Mouse (Mus musculus) urinary bladder, postnatal 10 days (tissue): ENCODE data around the gene Ptprt.

Experiments
- DNase-seq: peaks from one replicate; pipeline ENCODE4 v3.0.0; 2022; ENCODE audit warnings: low spot score

The Ptprt gene

DNA sequence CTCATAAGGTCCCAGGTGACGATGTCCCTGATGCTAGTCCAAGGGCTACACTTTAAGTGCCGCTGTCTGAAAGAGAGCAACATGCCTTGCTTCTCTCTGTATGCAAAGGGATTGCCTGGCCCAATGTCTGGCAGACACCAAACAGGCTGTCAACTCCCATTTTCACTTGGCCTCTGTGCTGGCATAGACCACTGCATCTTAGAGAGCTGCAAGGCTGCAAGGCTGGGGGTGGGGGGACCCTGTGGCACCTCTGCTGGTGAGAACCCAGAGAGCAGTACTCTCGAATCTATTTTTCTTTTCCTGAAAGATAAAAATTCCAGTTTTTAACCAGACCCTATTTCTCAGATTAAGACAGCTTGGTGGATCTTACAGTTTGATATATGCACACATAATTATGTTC, 69.6 kb downstream of the Ptprt start:
- no peak for DNase-seq

DNA sequence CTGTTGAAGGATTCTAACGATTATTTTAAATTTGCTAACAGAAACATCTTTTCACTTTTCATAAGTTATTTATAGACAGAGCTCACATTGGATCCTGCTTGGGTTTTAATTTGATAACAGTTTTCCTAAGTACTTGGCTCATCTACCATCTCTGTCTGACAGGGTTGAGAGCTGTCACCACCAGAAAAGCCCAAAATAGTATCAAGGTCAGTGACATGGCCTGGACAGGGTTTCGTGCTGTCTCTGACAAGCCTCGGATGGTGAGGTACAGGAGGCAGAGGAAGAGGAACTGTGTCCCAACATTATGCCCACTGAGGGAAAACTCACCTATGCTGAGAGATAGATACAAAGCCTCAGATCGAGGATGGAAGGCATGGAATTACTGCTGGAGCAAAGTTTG, 79.3 kb downstream of the Ptprt start:
- no peak for DNase-seq

DNA sequence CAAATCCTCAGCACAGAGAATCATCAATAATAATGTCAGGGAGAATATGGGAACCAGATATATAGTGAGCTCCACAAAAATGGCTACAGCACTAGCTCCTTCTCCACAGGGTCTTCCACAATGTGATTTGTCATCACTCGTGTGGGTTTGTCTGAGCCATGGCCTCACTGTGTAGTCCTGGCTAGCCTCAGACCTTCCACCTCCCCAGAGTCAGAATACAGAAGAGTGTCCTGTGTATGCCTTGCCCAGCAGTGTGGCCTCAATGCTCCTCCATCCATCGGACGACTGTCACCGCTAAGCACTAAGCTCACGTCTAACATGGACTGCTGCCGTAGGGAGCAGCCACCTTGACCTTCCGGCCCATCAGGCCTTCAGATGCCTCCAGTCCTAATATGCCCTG, 83.1 kb downstream of the Ptprt start:
- DNase-seq, result no peak

DNA sequence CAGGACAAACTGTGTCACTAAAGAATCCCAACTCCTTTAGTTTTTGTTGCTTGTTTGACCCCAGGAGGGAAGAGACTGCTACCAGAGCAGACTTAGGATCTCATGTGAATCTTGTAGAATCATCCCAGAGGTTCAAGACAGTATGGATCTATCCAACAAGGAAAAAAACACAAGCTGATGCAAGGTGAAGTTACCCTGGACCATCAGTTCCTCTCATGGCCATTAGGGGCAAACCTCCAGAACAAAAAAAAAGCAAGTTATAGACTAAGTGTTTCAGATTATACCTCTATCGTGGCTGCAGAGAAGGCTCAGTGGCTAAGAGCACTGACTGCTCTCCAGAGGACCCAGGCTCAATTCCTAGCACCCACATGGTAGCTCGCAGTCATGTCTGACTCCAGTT, 88.1 kb downstream of the Ptprt start:
- no peak for DNase-seq

DNA sequence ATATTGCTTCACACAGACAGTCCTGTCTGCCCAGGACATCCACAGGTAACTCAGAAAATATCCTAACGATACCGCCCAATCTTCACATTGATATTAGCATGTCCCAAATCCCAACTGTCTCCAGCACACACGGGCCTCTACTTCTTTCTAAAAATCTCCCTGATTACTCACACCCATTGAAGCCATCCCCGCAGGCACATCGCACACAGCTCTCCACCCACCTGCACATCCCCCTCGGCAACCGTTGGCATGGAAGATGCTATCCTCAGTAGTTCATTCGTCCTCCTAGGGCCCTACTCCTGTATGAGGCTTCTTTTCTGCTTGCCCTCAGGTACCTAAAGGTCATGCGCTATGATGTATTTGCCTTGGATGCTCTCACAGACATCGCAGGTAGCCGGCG, 89.9 kb downstream of the Ptprt start:
- no peak for DNase-seq

DNA sequence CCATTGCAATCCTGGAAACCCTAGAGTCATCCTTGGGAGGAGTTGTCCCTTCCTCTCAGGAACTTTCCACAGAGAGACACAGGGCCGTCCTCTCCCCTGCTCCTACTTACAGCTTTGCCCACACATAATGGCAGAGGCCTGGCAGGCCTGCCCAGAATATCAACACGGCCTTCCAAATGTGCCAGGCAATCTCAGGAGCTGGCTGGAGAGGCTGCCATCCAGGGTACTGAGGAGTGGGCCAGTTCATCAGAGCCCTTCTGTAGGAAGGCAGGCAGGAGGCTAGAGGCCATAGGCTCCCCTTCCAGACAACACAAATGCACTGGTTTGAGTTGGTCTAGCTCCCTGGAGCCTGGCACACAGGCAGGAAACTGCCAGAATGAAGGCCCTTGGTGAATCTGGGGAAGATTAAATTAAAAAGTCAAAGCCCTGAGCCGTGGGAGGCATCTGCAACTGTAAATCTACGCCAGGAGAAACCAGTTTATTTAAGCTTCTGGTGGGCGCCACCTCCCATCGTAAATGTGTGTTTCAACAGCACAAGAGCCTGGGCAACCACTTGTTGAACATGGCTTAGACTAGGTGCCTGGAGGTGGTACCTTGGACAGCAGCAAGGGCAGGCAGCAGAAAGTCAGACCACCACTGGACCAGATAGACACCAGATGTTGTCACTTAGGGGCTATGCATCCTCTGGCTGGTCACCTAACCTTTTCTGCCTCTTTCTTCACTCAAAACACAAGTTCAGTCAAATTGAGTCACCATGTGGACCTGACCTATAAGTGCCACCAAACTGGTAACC, 92.4 kb downstream of the Ptprt start:
- no peak for DNase-seq

DNA sequence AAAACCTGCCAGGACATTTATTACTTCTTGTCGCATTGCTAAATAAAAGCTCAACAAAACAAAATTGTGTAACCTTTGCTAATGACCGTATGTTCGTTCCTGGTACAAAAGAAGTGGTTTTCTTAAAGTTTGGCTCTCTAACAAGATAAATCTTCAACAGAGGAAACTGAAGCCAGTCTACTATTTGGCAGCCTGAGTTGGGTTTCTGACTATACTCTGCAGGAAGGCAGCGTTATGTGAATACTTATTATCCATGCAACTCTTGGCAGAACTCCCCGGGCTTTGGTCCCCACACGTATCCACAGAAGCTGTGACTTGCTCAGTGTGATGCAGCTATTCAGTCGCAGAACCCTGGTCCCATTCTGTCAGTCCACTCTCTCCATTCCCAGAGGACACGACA, 112.6 kb downstream of the Ptprt start:
- DNase-seq, result no peak

DNA sequence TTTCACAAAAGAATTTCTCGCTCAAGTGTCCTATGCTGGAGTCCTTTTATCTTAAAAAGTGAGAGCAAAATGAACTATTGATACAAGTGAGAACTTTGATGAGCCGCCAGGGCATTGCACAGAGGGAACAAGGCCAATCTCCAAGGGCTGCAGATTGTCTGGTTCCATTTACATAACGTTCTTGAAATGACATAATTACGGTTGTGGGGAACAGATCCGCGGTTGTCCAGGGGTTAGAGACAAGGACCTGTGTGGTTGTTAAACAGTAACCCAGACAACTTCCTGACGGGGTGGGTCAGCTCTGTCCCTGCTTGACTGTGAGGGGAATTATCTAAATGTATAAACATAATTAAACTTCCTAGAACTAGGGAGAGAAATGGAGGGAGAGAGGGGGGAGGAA, 129.3 kb downstream of the Ptprt start:
- no peak for DNase-seq

DNA sequence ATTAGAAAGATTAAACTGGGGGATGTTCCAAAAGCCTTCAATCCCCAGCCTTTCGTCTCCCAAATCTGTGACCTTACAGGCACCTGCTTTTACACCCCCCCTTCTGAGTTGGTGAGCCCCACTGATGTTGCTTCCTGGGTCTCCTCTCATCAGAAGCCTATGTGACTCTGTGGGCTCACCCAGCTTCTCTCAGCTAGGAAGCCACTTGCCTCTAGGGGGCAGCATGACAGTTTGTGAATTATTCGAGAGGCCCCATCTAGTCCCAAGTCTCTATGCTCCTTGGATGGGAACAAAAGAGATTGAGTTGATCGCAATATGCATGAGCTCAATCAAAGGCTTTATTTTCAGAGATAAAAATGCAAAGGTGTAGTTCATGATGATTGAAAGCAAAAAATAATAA, 132.0 kb downstream of the Ptprt start:
- DNase-seq, result no peak

DNA sequence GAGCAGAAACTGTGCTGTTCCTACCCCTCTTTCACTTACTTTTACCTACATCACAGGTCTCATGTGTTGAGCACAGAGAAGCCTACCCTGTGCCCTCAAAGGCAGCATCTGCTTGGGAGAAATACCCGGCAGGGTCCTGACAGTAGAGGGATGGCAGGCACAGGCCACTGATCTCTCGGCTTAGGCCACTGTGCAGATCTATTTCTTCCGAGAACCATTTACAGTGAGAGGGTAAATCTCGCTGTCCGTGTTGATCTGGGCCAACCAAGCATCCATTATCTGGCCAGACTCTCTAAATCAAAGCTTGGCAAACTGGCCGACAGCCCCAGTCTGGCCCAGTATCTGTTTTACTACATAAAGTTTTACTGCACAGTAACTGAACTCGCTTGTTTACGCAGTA, 145.0 kb downstream of the Ptprt start:
- no peak for DNase-seq

DNA sequence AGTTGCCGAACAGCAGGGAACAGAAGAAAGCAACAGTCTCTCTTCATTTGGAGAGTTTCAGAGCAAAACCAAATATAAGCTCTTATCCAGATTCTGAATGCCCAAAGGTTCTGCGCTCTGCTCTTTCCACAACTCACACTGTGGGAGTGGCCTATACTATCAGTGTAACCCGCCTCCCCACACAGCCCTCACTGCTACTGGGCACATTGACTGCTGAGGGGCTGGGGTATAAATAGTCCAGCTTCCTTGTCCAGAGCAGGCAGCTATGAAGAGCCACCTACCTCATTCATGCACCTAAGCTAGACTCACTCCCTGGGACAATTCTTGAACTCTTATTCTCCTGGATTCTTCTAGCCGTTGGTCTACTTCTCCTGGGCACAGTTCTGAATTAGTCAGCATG, 147.9 kb downstream of the Ptprt start:
- DNase-seq, result no peak

DNA sequence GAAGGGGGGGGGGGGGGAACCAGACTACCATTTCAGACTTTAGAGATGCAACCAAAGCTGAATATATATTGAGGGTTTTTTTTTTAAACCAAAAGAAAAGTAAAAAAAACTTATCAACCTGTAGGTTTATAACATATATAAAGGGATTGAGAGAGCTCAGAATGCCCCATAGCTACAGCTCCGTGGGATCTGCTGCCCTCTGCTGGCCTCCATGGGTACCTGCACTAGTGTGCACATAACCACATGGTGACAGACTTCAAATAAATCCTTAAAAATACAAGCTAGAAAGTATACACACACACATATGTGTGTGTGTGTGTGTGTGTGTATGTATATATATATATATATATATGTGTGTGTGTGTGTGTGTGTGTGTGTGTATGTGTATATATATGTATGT, 148.9 kb downstream of the Ptprt start:
- no peak for DNase-seq

DNA sequence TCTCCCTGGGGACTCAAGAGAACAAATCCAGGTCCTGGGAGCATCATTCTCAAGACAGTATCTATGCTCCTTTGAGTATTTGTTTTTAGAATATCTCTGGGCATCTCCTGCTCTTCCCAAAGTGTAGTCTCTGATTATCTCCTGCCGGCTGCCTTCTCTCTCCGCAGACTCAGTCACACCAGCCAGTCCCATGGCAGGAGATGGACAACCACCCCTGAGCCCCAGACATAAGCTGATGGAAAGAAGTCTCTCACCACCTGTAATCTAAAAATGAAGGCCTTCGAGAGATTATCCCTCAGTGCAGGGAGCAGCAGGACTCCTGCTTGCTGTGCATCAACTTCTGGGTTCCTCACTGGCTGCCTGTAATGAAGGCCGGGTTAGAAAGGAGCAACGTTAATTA, 151.9 kb downstream of the Ptprt start:
- DNase-seq, result no peak

DNA sequence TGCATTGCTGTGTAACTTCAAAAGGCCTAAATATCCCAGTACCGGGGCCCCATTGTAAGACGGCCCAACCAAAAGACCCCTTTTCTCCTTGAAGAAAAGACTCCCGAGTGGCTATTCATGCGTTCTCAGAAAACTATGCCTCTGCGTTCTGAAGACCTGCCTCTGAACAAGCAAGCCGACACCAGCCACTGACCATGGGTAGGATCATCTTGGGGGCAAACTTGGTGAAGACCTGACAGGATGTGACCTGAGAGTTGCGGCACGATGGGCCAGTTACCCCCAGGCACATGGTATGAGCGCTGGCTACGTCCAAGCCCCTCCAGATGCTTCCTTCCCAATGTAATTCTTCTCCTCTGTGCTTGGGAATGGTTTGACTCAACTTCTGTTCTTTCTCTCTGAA, 153.3 kb downstream of the Ptprt start:
- no peak for DNase-seq

DNA sequence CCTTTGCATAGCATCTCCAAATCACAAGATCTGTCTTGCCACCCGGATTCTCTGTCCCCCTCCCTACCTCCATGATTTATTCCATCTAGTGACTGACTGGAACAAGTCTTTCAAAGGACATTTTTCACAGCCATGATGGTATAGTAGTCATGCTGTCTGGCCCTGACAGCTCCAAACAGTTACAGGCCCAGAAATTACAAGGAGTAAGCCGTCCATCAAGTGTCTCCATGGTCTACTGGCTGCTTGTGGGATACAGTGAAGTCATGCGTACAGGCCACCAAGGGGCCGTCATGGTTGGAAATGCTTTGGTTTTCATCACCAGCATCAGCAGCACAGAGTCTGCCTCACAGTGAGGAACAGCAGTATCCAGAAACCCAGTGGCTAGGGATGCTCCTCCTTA, 156.1 kb downstream of the Ptprt start:
- no peak for DNase-seq

DNA sequence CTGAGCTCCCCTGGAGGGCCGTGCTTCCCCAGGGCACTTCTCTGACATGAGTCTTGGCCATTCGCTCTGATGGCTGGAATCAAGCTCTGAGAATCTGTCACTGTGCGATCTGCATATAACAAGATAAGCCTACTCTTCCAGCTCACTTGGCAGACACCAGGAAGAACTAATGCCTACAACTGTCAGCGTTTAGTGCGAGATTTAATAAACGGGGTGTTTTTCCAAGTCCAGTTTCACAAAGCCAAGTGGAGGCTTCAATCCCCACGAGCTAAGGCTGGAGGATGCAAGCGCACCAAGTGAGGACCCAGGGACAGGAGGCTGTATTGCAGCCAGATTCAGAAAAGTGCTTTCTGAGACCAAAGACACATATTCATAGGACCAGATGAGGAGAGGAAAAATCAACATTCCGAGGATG, 161.4 kb downstream of the Ptprt start:
- DNase-seq, result no peak

DNA sequence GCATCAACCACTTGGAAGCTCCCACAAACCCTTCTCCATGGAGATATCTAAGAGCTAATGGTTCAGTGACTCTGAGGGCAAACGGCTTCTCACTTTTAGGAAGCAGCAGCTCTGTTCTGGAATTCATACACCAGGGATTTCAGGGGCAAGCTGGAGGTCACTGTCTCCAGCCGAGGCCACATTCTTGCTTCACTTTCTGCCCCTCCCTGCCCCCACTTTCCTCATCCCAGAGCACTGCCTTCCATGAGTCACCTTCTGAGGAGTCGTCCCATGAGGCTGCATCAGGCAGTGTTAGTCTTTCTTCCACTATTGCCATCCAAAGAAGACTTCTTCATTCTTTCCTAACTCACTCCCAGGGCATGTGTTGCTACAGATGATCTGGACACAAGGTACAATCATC, 162.8 kb downstream of the Ptprt start:
- no peak for DNase-seq

DNA sequence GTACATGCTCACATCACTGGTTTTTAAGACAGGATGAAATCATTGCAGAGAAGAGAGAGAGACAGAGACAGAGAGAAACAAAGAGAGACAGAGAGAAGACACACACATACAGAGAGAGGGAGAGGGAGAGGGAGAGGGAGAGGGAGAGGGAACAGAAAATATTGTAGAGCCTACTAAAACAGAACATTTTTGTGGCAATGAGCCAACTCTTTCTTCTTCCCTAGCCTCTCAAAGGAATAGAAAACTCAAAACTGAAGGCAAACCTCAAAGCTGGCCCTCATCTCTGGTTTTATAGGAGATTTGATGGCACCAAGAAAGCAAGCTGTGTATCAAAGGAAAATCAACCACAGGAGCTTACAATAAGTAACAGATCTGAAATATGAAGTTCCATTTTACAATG, 176.9 kb downstream of the Ptprt start:
- no peak for DNase-seq

DNA sequence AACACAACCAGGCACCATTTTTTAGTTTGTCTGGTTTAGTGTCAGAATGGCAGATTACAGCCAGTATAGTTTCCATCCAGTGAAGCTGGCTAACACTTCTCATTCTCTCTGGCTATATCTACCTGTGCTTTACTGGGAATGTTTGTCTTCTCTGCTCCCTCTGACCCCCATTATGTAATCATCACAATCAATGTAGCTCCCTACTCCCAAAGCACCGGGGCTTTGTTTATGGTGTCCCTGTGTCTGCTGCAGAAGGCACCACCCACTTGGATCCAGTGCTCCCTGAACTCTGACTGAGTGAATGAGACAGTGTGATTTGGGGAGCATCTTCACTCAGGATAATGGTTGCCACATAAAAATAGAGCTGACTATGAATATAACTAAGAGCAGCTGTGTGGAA, 217.8 kb downstream of the Ptprt start:
- DNase-seq, result no peak

DNA sequence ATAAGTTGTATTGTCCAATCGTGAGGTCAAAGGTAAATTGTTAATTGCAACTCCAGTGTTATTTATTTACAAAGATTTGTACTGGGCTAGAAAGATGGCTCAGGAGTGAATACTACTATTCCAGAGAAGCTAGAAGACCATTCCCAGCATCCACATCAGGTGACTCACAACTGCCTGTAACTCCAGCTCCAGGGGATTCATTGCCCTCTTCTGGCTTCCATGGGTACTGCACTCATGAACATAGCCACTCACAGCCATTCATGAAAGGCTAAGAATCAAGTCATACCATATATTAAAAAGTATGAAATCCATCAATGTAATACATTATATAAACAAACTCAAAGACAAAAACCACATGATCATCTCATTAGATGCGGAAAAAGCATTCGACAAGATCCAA, 224.3 kb downstream of the Ptprt start:
- DNase-seq, result no peak

DNA sequence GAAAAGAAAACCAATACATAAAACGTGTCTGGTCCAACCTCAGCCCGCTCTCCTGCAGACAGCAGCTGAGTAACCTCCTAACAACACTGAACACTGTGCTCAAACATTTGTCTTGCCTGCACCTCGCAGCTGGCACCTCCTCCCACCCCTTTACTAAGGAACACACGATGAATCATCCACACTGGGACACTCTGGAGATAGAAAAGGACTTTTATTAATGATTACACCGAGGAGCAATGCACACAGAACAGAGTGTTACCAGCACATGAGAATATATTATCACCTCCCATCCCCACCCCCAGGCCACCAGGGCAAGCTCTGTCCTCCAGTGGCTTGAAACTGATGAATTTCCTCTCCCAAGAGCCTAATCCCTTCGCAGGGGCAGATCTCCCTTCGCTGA, 230.8 kb downstream of the Ptprt start:
- DNase-seq, result no peak

DNA sequence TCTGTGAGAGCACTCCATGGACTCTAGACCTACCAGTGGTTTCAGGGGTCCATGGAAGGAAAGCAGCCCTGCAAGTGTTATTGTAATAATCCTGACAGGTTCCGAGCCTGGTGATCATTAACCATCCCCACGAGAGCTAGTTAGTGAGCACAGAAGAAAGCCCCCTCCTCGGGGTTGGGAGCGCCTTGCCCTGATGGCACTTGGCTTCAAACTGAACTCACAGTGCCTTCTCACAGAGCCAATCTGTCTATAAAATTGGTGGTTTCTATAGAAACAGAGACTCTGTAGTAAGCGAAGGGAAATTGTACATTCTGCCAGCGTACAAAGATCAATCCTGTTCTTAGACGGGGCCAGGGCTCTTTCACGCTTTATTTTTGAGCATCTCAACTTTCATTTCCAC, 234.8 kb downstream of the Ptprt start:
- no peak for DNase-seq

DNA sequence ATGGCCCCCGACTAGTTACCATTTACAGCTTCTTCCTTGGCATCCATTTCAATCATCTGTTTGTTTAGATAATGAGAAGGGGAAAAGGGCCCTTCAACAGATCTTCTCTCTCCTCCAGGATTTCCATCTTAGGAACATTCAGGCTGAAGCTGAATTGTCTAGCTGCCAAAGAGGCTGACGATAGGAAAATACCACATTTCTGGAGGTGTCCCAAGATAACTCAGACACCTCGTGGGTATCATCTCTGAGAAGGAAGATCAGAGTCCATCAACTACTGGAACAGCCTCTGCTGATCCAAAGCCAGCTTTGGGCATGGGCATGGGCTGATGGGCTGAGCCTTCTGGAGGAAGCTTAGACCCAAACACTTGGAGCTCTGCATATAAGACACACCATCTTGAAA, 242.8 kb downstream of the Ptprt start:
- DNase-seq, result no peak

DNA sequence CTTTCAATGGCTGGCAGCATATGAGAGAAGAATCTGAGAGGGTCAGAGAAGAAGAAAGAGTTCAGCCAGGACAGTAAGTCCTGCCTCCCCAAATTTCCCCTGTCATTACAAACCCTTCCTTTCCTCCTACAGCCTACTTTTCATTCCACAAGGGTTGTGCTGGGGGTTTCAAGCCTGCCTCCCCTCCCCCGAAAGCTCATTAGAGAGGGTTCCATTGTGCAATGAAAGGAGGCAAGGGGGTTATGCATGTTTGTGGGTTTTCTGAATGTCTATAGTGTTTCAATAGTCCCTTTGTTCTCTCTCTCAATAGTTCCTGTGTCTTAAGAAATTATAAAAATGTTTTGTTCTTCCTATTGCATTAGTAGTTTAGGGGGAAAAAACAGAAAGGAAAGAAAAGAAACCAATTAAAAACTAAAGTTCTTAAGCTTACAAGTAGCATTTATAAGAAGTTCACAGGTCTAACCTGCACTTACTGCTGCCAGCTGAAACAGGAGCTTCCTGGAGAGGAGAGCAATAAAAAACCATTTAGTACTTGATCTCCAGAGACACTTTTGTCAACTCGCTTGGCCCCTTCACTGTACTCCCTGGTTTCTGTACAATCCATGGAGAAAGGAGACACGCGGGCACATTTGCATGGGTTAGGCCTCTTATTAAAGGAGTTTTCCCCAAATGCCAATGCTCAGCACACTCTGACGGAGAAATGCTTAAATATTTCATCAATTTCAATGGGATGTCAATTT, 247.7 kb downstream of the Ptprt start:
- no peak for DNase-seq
